Mouse (Mus musculus): ENCODE results near the gene Lyl1. TPM values are rescaled to one million over a fixed set of nuclear protein-coding genes. Genes with fewer than 3 reads are reported as not detected.
"Not testable (repeated sequence)": the region's sequence is repeated elsewhere in the genome, so short reads cannot be mapped to it uniquely, and the experiment has no call there.

The Lyl1 gene
- total RNA-seq, 2 experiments from 2014 or later = 2.7 to 4.3 TPM

DNA sequence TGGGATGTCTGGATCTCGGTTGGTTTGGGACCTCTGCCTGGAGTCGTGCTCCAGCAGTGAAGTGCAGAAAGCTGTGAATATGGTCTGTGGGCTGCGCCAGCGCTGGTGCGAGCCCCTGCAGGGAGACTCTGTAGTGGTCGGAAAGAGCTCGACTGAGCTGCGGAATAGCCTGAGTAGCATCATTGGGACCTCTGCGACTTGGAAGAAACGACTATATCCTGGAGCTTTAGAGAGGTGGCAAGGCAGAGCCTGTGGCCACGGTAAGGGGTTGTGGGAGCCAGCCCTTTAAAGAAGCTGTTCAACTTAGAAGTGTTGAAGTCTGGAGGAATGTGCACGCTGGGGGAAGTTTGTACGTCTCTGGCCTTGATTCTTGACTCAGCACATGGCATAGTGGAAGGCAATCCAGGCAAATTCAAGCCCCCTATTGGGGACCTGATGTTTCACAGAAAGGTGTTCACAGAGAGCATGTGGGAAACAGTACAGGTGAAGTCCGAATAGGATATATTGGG lies 35.8 kb upstream of the Lyl1 start:
- DNase-seq (ENCODE audit: low spot score in 2 of 2) = no peak
- intact Hi-C loops (cut with DNase I) = no loop called here

DNA sequence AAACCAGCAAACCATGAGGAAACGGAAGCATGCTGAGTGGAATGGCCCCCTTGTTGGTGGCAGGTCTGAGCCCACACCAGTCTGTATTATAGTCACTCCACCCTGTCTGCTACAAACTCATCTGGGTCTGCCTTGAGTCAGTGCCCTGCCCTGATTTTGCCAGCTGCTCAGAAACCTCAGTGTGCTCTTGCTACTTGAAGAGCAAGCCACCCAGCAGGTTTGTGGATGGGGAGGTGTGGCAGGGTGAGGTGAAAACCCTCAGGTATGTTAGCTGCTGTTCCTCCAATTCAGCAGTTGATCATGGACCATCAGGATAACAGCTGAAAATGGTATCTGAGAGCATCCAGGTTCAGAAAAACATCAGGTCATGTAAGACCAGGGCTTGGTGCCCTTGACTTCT lies 33.2 kb upstream of the Lyl1 start:
- intact Hi-C loops (cut with DNase I) = no loop called here
- no peak for DNase-seq (ENCODE audit: low spot score in 2 of 2)

DNA sequence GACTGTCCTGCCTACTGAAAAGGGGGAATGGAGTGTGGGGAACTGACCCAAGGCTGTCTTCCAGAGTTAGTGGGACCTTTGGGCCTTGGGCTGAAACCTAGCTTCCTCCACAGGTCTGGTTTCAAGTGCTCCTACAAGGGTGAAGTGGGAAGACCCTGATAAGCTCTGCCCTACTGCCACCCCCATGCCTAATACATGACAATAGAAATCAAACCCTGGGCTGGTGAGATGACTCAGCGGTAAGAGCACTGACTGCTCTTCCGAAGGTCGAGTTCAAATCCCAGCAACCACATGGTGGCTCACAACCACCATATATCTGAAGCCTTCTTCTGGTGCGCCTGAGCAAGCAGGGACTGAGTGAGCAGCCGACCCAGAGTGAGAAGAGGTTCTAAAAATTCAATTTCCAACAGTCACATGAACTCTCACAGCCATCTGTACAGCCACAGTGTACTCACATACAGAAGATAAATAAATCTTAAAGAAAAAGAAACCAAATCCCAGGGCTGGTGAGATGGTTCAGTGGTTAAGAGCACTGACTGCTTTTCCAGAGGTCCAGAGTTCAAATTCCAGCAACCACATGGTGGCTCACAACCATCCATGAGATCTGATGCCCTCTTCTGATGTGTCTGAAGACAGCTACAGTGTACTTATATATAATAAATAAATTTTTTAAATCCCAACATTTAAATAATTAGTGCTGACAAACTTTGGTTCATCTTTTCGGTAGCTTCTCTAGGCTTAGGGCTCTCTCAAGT lies 32.3 kb upstream of the Lyl1 start:
- intact Hi-C loops (cut with DNase I) = no loop called here
- no peak for DNase-seq (ENCODE audit: low spot score in 2 of 2)

DNA sequence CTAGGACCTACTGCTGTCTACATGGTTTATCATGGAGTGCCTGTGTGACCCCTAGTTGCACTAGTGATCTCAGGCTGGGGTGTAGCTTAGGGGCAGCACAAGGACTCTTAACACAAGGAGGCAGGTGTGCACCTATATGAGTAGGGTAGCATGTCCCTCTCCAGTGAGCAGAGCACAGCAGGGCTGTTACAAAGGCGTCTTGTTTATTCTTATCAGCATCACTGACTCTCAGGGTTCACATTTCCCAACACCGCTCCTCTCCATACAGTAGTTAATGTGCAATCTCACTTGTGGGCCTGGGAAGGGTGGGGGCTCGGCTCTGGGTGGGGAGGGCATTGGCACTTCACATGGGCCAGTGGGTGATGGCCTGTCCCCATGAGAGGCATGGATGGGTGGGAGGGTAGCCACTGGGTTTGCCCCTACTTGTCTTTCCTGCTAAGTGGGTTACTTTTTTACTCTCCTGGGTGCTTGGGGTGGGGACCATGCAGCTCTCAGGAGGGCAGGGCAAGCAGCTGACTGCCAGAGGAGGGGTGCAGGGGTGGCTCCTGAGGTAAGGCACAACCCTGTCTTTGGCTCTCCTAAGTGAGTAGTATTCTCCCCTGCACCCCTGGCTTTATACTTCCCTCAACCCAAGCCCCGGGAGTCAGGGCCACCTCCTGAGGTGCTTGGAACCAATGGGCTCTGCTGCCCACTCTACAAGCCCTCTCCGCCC lies 30.8 kb upstream of the Lyl1 start:
- intact Hi-C loops (cut with DNase I); DNase-seq (ENCODE audit: low spot score in 2 of 2): not testable (repeated sequence)

DNA sequence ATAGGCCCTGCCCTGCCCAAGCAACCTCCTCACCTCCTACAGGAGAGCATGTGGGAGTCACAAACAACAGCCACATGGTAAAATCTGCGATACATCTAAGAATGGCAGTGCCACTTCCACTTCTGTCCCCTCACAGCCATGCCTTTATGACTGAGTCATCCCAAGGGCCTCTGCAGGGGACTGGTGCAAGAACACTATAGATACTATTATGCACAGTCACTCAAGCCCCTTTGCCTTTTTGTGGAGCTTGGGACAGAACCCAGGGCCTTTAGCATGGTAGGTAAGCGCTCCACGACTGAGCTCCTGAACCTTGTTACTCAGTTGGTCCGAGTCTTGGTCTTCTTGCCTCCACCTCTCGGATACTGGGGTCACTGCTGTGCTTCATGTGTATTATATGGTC lies 24.0 kb upstream of the Lyl1 start:
- intact Hi-C loops (cut with DNase I) = no loop called here
- no peak for DNase-seq (ENCODE audit: low spot score in 2 of 2)

DNA sequence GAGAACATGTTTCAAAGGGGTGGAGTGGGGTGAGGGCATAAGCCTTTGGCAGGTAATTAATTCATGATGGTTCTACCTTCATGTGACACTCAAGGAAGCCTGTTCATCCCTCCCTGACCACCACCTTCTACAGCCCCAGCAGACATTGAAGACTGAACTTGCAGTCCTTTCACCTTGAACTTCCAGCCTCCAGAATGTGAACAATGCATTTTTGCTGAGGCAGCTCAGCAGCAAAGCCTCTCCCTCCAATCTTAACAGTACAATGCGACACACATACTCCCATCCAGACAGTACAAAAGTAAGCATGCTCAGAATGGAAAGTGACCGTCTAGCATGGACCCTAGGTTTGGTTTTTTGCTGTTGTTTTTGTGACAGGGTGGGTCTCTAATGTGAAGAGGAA lies 19.8 kb upstream of the Lyl1 start:
- no peak for DNase-seq (ENCODE audit: low spot score in 2 of 2)
- intact Hi-C loops (cut with DNase I) = no loop called here

DNA sequence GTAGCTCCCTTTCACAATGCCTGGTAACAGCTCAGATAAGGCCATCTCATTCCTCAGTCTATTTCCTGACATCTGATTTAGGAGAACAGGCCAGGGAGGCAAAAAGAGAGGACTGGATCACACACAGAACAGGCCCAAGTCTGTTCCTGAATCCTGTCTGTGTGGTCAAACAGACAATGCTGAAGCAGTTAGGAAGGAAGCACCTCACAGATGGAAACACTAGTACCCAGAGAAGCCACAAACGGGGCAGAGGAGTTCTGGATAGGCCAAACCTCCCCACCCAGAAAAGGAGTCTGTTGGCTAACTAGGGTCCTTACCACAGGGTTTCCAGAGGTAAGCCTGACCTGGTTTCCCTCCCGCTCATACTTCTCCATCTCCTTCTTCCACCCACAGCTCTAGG lies 19.0 kb upstream of the Lyl1 start:
- intact Hi-C loops (cut with DNase I) = no loop called here

DNA sequence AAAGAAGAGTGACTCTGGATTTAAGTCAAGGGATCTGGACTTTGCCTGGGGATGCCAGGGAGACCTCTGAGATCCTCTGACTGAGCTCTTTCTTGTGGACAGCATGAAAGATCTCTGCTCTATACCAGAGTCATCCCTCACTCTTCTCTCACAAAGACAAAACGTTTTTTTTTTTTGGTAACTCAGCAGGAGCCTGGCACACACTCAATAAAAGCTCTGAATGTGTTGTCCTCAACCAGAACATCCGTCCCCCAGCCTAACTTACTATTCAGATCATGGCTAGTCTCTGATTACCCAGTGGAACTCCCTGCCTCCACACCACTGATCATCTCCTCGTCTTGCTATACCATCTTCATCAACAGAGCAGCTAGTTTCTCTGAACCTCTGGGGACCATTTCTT lies 16.7 kb upstream of the Lyl1 start:
- DNase-seq (ENCODE audit: low spot score in 2 of 2) = no peak
- intact Hi-C loops (cut with DNase I) = no loop called here

More for the DNA sequence above, 19.0 kb upstream of the Lyl1 start:
- no peak for DNase-seq (ENCODE audit: low spot score in 2 of 2)

DNA sequence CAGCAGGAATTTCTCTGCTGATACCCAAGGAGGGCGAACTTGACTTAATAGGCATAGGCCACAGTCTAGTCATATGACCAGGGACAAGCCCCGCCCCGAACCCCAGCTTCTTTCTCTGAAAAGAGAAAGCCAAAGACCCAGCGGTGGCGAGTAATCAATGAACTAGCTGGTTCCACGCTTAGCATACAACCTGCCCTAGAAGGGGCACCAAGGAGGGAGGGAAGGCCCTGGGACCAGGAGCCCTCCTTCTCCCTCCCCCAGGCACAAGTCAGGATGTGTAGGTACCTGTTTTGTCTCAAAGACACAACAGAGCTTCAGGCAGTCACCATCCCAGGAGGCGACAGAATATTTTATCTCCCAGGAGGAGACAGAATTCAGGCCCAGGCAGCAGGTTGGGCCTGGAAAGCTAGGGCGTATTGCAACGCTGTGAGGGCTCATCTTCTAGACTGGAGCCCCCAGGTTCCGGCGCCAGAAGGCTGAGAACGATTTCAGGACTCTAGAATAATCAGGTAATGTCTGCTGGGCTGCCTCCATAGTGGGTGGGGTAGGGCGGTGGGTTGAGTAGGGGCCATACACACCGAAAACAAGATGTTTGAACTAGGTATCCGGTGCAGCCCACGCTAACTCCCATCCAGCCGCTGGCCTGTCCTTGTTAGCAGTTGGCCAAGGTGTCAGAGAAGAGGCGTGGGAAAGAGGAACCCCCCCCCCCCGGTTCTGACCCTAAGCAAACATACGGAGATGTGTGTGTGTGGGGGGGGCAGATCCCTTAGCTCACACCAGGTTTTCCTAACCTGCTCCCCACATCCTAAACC lies 14.9 kb upstream of the Lyl1 start, which contains the start of gene Trmt1:
Trmt1 (plus strand) TSS at position 117 of the 812 bp plus-strand sequence.
- DNase-seq (ENCODE audit: low spot score in 2 of 2) = peak in 1 of 2 experiments; percentile 47
- intact Hi-C loops (cut with DNase I) = no loop called here

DNA sequence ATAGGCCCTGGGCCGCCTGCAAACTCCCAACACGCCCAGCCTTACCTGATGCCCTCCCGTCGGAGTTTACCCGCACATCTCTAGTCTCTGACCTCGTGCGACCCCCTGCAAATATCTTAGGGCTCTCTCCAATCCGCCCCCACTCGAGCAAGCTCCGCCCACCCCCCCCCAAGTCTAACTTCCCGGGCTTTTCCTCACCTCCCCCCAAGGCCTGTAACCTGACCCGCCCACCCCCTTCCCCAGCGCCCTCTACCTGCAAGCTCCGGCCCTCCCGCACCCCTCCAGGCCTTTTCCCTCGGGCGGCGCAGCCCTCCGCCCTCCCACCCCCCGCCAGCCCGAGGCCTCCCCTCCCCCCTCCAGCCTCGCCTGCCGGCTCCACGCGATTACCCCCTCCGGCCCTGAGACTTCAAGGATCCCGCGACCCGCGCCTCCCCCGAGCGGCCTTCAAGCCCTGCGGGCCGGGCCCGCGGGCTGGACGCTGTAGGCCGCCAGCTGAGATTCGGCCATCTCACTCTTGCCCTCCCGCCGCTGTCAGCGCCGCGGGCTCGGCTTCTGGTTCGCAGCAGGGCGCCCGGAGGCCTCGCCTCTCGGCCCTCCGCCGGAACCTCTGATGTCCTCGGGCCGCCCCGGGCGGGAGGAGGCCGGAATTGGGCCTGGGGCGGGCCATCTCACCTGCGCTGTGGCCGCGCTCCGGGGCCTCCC lies 14.1 kb upstream of the Lyl1 start:
- intact Hi-C loops (cut with DNase I) = no loop called here
- DNase-seq (ENCODE audit: low spot score in 2 of 2) = no peak

DNA sequence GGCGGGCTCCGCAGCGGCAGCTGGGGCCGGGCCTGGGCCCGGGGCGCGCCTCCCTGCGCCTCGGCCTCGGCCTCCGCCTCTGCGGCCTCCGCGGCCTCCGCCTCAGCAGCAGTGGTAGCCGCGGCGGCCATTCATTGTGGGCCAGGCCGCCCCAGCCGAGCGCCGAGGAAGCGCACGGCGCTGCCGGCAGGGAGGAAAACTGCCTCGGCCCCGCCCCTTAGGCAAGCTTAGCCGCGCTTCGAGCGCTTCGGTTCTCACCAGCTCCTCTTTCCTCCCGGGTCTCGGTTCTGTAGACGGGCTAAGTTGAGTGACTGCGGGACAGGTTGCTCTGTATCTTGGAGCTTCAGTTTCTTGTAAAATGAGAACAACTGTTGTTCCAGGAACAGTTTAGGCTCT lies 13.6 kb upstream of the Lyl1 start, which contains the start of gene Nacc1:
Nacc1 (minus strand) TSS at position 158 of the 396 bp plus-strand sequence.
- intact Hi-C loops (cut with DNase I) = no loop called here
- peak; percentile 82 to 88 for DNase-seq (ENCODE audit: low spot score in 2 of 2)

DNA sequence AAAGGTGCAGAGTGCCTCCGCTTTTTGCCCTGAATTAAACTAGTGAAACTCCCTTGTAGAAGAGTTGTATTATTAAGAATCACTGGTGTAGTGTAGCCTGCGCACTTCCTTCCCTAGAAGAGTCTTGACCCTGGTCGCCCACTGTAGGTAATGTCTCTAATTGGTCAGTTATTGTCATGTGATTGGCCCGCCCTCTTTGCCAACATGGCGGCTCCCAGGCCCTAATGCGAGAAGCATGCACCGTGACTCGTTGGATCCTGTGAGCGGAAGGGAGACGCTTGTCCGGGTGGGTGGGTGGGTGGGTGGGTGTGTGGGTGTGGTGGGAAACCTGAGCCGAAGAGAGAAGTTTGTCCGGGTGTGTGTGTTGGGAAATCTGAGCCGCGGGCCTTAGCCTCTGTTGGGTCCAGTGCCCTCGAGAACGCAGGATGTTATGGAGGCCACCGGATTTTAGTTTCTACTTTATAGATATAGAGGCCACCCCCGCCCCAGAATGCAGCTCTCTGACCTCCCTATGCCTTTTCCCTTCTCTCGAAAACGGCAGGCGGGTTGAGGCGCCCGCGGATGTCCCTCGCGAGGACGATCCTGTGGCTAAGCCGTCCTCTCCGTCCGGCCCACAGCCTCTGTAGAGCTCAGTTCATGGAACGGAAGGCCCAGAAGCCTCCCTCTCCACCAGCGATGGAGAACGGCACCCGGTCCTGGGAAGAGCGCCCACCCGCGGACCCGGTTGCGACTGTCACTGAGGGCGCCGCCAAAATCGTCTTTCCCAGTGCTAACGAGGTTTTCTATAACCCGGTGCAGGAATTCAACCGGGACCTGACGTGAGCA lies 12.0 kb upstream of the Lyl1 start:
- DNase-seq (ENCODE audit: low spot score in 2 of 2) = peak; percentile 94 to 96
- intact Hi-C loops (cut with DNase I) = no loop called here

DNA sequence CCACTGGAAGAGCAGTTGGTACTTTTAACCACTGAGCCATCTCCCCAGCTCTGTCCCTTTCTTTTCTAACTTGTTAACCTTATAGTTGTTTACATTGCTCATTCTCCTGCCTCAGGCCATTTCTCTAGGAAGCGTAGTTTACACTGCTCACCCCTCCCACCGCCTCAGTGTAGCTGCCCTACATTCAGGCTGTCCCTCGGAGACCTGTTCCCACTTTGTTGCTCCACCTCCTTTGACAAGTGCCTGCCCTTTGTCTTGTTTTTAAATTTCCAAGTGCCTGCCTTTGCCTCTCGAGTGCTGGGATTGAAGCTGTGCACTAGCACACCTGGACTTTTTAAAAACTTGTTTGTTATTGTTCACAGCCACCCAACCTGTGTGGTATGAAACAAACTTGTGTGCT lies 7.9 kb upstream of the Lyl1 start:
- intact Hi-C loops (cut with DNase I) = no loop called here
- DNase-seq (ENCODE audit: low spot score in 2 of 2) = no peak

DNA sequence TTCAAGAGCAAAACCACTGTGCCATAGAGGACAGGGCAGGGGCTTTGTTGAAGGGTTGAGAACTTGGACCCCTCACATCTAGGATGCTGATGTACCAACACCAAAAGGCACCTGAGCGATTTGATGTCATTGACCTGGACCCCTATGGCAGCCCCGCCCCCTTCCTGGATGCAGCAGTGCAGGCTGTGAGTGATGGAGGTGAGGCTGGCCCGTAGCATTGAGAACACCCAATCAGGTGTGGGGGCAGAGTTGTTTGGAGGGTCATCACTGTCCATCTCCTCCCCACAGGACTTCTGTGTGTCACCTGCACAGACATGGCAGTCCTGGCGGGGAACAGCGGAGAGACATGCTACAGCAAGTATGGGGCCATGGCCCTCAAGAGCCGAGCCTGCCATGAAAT lies 6.1 kb upstream of the Lyl1 start:
- intact Hi-C loops (cut with DNase I) = no loop called here
- no peak for DNase-seq (ENCODE audit: low spot score in 2 of 2)

DNA sequence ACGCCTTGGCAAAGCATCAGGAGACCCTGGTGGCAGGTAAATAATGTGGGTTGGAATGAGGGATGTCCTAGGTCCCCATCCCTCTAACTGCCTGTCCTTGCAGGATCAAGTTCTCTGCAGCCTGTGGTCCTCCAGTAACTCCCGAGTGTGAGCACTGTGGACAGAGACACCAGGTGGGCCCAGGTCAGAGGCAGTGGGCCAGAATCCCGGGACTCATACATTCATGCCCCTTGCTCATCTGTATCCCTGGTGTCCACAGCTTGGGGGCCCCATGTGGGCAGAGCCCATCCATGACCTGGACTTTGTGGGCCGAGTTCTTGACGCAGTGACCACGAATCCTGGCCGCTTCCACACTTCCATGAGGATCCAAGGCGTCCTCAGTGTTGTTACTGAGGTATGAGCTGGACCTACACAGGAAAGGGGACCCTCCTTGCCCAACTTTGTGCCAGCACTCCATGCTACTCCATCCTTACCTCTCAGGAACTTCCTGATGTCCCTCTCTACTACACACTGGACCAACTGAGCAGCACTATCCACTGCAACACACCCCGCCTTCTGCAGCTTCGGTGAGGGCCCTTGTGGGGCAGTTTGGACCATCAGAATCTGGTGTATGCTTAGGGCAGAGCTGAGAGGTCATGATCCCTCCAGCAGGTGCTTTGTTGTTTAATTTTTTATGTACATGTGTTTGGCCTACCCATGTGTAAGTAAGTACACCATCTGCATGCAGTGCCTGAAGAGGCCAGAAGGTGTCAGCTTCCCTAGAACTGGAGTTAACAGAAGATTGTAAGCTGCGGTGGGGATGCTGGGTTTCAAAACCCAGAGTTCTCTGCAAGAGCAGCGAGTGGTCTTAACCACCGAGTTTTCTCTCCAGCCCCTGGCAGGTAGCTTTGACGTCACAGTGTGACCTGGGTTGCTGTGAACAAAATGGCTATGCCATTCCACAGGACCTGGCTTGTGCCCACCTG lies 3.8 kb upstream of the Lyl1 start:
- intact Hi-C loops (cut with DNase I) = loop anchor here (2.0 kb wide), 1 partner anchor 115 kb away; no protein-coding TSS in a partner anchor
- peak; percentile 62 to 81 for DNase-seq (ENCODE audit: low spot score in 2 of 2)

DNA sequence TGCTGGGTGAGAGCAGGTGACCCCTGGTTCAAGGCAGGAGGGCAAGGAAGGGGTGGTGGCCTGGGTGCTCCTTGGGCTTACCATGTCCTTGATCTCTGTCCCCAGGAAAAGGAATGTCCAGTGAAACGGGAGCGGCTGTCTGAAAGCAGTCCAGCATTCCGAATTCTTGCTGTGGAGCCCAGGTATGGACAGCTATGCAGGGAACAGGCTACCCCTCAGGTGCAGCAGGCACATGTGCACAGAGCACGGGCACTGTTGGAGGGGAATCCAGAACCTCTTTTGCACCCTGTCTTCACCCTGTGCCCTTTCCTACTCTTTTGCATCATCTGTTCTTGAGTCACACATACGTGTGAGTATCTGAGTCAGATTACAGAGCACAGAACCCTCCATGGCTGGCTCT lies 3.0 kb upstream of the Lyl1 start:
- no peak for DNase-seq (ENCODE audit: low spot score in 2 of 2)

DNA sequence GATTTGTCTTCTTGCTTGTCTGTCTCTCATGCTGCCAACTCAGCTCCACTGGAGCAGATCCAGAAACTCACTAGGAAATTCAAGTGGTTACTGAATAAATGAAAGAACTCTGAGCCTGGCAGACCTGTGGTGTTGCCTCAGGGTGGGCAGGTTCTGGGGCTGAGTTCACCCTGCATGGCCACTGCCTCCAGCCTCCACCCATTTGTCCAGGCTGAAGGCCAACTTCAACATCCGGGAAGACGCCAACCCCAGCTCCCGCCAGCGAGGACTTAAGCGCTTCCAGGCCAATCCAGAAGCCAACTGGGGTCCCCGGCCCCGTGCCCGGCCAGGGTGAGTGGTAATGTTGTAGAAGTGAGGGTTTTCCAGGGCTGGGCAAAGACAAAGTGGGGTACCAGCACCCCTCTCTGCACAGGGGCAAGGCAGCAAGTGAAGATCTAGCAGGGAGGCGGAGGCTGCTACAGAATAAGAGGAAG lies 2.3 kb upstream of the Lyl1 start:
- DNase-seq (ENCODE audit: low spot score in 2 of 2) = peak; percentile 21 to 64
- intact Hi-C loops (cut with DNase I) = loop anchor here (2.0 kb wide), 1 partner anchor 114 kb away; no protein-coding TSS in a partner anchor

More for the DNA sequence above, 3.0 kb upstream of the Lyl1 start:
- intact Hi-C loops (cut with DNase I) = loop anchor here (2.0 kb wide), 1 partner anchor 115 kb away; no protein-coding TSS in a partner anchor
